Mouse (Mus musculus): Measurements from ENCODE around the gene Spryd4. TPM values are rescaled to one million over a fixed set of nuclear protein-coding genes. Genes with fewer than 3 reads are reported as not detected.

Spryd4 gene
- total and polyA plus RNA-seq, 2 experiments from 2014 or later, result 20.8 to 22.7 TPM

- DNase-seq (no peak), ATAC-seq (0 out of 2 replicates have a peak, but pooled peaks have one; percentile 1)
- Histone ChIP-seq H3K27me3 (ENCODE audit: insufficient read depth, low read length) (no peaks in the 10 kb centered on the region), H3K4me3 (ENCODE audit: low read depth, low read length) (peak overlapping the region; percentile 56), H3K9me3 (ENCODE audit: low read length) (no peaks in the 10 kb centered on the region), H3K9ac (0 out of 2 replicates have a peak overlapping the region, but pooled peaks have one; percentile 37), H3K36me3 (ENCODE audit: insufficient read depth) (no peaks in the 10 kb centered on the region), H3K4me2 (ENCODE audit: low read depth) (peak overlapping the region; percentile 70), H3K4me1 (ENCODE audit: insufficient read depth) (peaks cover 5% of the 10 kb centered on the region; the same call in 1 of the 2 replicates), H3K27ac (ENCODE audit: low read depth, low read length) (peak overlapping the region; percentile 35; the same call in 1 of the 2 replicates)
- TF ChIP-seq CTCF (IDR thresholded peaks at IDR 0.05; ENCODE audit: low read depth), result no peak
- 39% methylated on average over 6 of the region's 6 CpGs for WGBS
Measured at GRCm38 (mm10) chr10:128212148-128212547, 541 bp upstream of the Spryd4 start.

- Histone ChIP-seq H3K36me3 (ENCODE audit: insufficient read depth) (no peaks in the 10 kb centered on the region), H3K4me3 (ENCODE audit: low read depth, low read length) (peak overlapping the region; percentile 56), H3K27me3 (ENCODE audit: insufficient read depth, low read length) (no peaks in the 10 kb centered on the region), H3K9ac (peak overlapping the region; percentile 55), H3K4me1 (ENCODE audit: insufficient read depth) (peaks cover 5% of the 10 kb centered on the region; the same call in 1 of the 2 replicates), H3K4me2 (ENCODE audit: low read depth) (peak overlapping the region; percentile 70), H3K27ac (ENCODE audit: low read depth, low read length) (no peak overlapping the region), H3K9me3 (ENCODE audit: low read length) (no peaks in the 10 kb centered on the region)
- 26% methylated on average over 14 of the region's 14 CpGs for WGBS
- TF ChIP-seq CTCF (IDR thresholded peaks at IDR 0.05; ENCODE audit: low read depth), result no peak
- no peak for ATAC-seq
- DNase-seq, result no peak
Measured at GRCm38 (mm10) chr10:128210954-128211353, 653 bp downstream of the Spryd4 start.

- DNase-seq (no peak), ATAC-seq (no peak)
- H3K27me3 ChIP-seq (ENCODE audit: insufficient read depth, low read length), result no peaks in the 10 kb centered on the region
- 88% methylated on average over 2 of the region's 2 CpGs for WGBS
- no peak overlapping the region for H3K4me3 ChIP-seq (ENCODE audit: low read depth, low read length)
- TF ChIP-seq CTCF (IDR thresholded peaks at IDR 0.05; ENCODE audit: low read depth), result no peak
- H3K4me2 ChIP-seq (ENCODE audit: low read depth), result no peak overlapping the region
- H3K9ac ChIP-seq, result no peak overlapping the region
- H3K27ac ChIP-seq (ENCODE audit: low read depth, low read length), result no peak overlapping the region
- no peaks in the 10 kb centered on the region for H3K9me3 ChIP-seq (ENCODE audit: low read length)
- peaks cover 5% of the 10 kb centered on the region; the same call in 1 of the 2 replicates for H3K4me1 ChIP-seq (ENCODE audit: insufficient read depth)
- no peaks in the 10 kb centered on the region for H3K36me3 ChIP-seq (ENCODE audit: insufficient read depth)
Measured at GRCm38 (mm10) chr10:128210131-128210530, 1.5 kb downstream of the Spryd4 start.

- DNase-seq (no peak), ATAC-seq (no peak)
- Histone ChIP-seq H3K9ac (no peak overlapping the region), H3K4me3 (ENCODE audit: low read depth, low read length) (no peak overlapping the region), H3K27me3 (ENCODE audit: insufficient read depth, low read length) (no peaks in the 10 kb centered on the region), H3K4me1 (ENCODE audit: insufficient read depth) (peaks cover 5% of the 10 kb centered on the region; the same call in 1 of the 2 replicates), H3K36me3 (ENCODE audit: insufficient read depth) (no peaks in the 10 kb centered on the region), H3K27ac (ENCODE audit: low read depth, low read length) (no peak overlapping the region), H3K9me3 (ENCODE audit: low read length) (no peaks in the 10 kb centered on the region), H3K4me2 (ENCODE audit: low read depth) (no peak overlapping the region)
- TF ChIP-seq CTCF (IDR thresholded peaks at IDR 0.05; ENCODE audit: low read depth), result no peak
- WGBS, result 94% methylated on average over 11 of the region's 11 CpGs
Measured at GRCm38 (mm10) chr10:128209311-128210009, 2.1 kb downstream of the Spryd4 start.

GRCm38 (mm10) chr10:128208326-128208725 lies 3.3 kb downstream of the Spryd4 start:
- no peaks in the 10 kb centered on the region for H3K36me3 ChIP-seq (ENCODE audit: insufficient read depth)
- no peak for DNase-seq
- TF ChIP-seq CTCF (IDR thresholded peaks at IDR 0.05; ENCODE audit: low read depth), result no peak
- H3K9ac ChIP-seq, result no peak overlapping the region
- no peak for ATAC-seq
- no peaks in the 10 kb centered on the region for H3K27me3 ChIP-seq (ENCODE audit: insufficient read depth, low read length)
- 91% methylated on average over 10 of the region's 10 CpGs for WGBS
- no peak overlapping the region for H3K4me2 ChIP-seq (ENCODE audit: low read depth)
- no peak overlapping the region for H3K4me3 ChIP-seq (ENCODE audit: low read depth, low read length)
- no peaks in the 10 kb centered on the region for H3K9me3 ChIP-seq (ENCODE audit: low read length)
- H3K4me1 ChIP-seq (ENCODE audit: insufficient read depth), result peaks cover 5% of the 10 kb centered on the region; the same call in 1 of the 2 replicates
- H3K27ac ChIP-seq (ENCODE audit: low read depth, low read length), result no peak overlapping the region

- TF ChIP-seq CTCF (IDR thresholded peaks at IDR 0.05; ENCODE audit: low read depth), result no peak
- no peak for DNase-seq
- no peak overlapping the region for H3K9ac ChIP-seq
- no peaks in the 10 kb centered on the region for H3K9me3 ChIP-seq (ENCODE audit: low read length)
- no peak overlapping the region for H3K27ac ChIP-seq (ENCODE audit: low read depth, low read length)
- no peak for ATAC-seq
- no peak overlapping the region for H3K4me3 ChIP-seq (ENCODE audit: low read depth, low read length)
- 90% methylated on average over 15 of the region's 15 CpGs for WGBS
- no peaks in the 10 kb centered on the region for H3K36me3 ChIP-seq (ENCODE audit: insufficient read depth)
- no peaks in the 10 kb centered on the region for H3K27me3 ChIP-seq (ENCODE audit: insufficient read depth, low read length)
- H3K4me2 ChIP-seq (ENCODE audit: low read depth), result no peak overlapping the region
- no peaks in the 10 kb centered on the region for H3K4me1 ChIP-seq (ENCODE audit: insufficient read depth)
Measured at GRCm38 (mm10) chr10:128204941-128205340, 6.7 kb downstream of the Spryd4 start.

GRCm38 (mm10) chr10:128201856-128202255 lies 9.8 kb downstream of the Spryd4 start:
- Histone ChIP-seq H3K4me2 (ENCODE audit: low read depth) (no peak overlapping the region), H3K36me3 (ENCODE audit: insufficient read depth) (no peaks in the 10 kb centered on the region), H3K4me1 (ENCODE audit: insufficient read depth) (no peaks in the 10 kb centered on the region), H3K4me3 (ENCODE audit: low read depth, low read length) (no peak overlapping the region), H3K9me3 (ENCODE audit: low read length) (no peaks in the 10 kb centered on the region), H3K27me3 (ENCODE audit: insufficient read depth, low read length) (no peaks in the 10 kb centered on the region), H3K27ac (ENCODE audit: low read depth, low read length) (no peak overlapping the region), H3K9ac (no peak overlapping the region)
- no peak for TF ChIP-seq CTCF (IDR thresholded peaks at IDR 0.05; ENCODE audit: low read depth)
- ATAC-seq (no peak), DNase-seq (no peak)
- 84% methylated on average over 6 of the region's 6 CpGs for WGBS

Data from forebrain, postnatal 0 days (tissue).